Mouse (Mus musculus): ENCODE results near the gene Trim62. TPM values are rescaled to one million over a fixed set of nuclear protein-coding genes. Genes with fewer than 3 reads are reported as not detected.
A peak's percentile ranks its signal among the peaks of the same experiment; 100 is the strongest.

Trim62 gene
- polyA plus RNA-seq, 1 experiment from 2014 or later, result 21.5 TPM

GRCm38 (mm10) chr4:128917756-128918155 lies 34.4 kb downstream of the Trim62 start:
- no peak overlapping the region for H3K4me3 ChIP-seq
- H3K4me1 ChIP-seq, result 0 out of 2 replicates have a peak, but pooled peaks cover 3% of the 10 kb centered on the region
- H3K27me3 ChIP-seq, result peaks cover 14% of the 10 kb centered on the region; the same call in 1 of the 2 replicates
- H3K9ac ChIP-seq, result no peak overlapping the region
- no peak overlapping the region for H3K27ac ChIP-seq
- 81% methylated on average over 6 of the region's 6 CpGs for WGBS
- H3K36me3 ChIP-seq, result no peaks in the 10 kb centered on the region
- H3K4me2 ChIP-seq (replicated peaks), result no peak overlapping the region
- no peak for ATAC-seq (ENCODE audit: low FRiP score)
- H3K9me3 ChIP-seq (replicated peaks), result no peaks in the 10 kb centered on the region

GRCm38 (mm10) chr4:128918187-128918586 lies 34.8 kb downstream of the Trim62 start:
- 60% methylated on average over 3 of the region's 3 CpGs for WGBS
- Histone ChIP-seq H3K9ac (no peak overlapping the region), H3K4me2 (replicated peaks) (no peak overlapping the region), H3K9me3 (replicated peaks) (no peaks in the 10 kb centered on the region), H3K36me3 (no peaks in the 10 kb centered on the region), H3K4me3 (no peak overlapping the region), H3K27ac (no peak overlapping the region), H3K27me3 (peaks cover 18% of the 10 kb centered on the region; the same call in 1 of the 2 replicates), H3K4me1 (0 out of 2 replicates have a peak, but pooled peaks cover 3% of the 10 kb centered on the region)
- ATAC-seq (ENCODE audit: low FRiP score), result no peak

GRCm38 (mm10) chr4:128919106-128919505 lies 35.7 kb downstream of the Trim62 start:
- Histone ChIP-seq H3K4me2 (replicated peaks) (no peak overlapping the region), H3K4me1 (0 out of 2 replicates have a peak, but pooled peaks cover 3% of the 10 kb centered on the region), H3K36me3 (no peaks in the 10 kb centered on the region), H3K9me3 (replicated peaks) (no peaks in the 10 kb centered on the region), H3K9ac (no peak overlapping the region), H3K27me3 (peaks cover 21% of the 10 kb centered on the region; the same call in 1 of the 2 replicates), H3K27ac (no peak overlapping the region), H3K4me3 (no peak overlapping the region)
- WGBS, result 28% methylated on average over 10 of the region's 10 CpGs
- no peak for ATAC-seq (ENCODE audit: low FRiP score)

GRCm38 (mm10) chr4:128923603-128924002 lies 40.2 kb downstream of the Trim62 start:
- Histone ChIP-seq H3K36me3 (no peaks in the 10 kb centered on the region), H3K27ac (no peak overlapping the region), H3K4me3 (no peak overlapping the region), H3K4me1 (peaks cover 4% of the 10 kb centered on the region), H3K9ac (no peak overlapping the region), H3K27me3 (peaks cover 26% of the 10 kb centered on the region), H3K9me3 (replicated peaks) (no peaks in the 10 kb centered on the region), H3K4me2 (replicated peaks) (no peak overlapping the region)
- 89% methylated on average over 3 of the region's 3 CpGs for WGBS
- ATAC-seq (ENCODE audit: low FRiP score), result no peak

- peak; percentile 89 for ATAC-seq (ENCODE audit: low FRiP score)
- Histone ChIP-seq H3K36me3 (no peaks in the 10 kb centered on the region), H3K4me3 (peak overlapping the region; percentile 34), H3K27me3 (peaks cover 26% of the 10 kb centered on the region), H3K9ac (peak overlapping the region; percentile 62), H3K4me2 (replicated peaks) (peak overlapping the region; percentile 75), H3K27ac (no peak overlapping the region), H3K9me3 (replicated peaks) (no peaks in the 10 kb centered on the region), H3K4me1 (peaks cover 4% of the 10 kb centered on the region)
- WGBS, result 15% methylated on average over 36 of the region's 36 CpGs
These were observed 41.6 kb downstream of the Trim62 start for GRCm38 (mm10) chr4:128924841-128925606.

- Histone ChIP-seq H3K9ac (no peak overlapping the region), H3K9me3 (replicated peaks) (no peaks in the 10 kb centered on the region), H3K4me1 (no peaks in the 10 kb centered on the region), H3K36me3 (no peaks in the 10 kb centered on the region), H3K4me2 (replicated peaks) (no peak overlapping the region), H3K4me3 (no peak overlapping the region), H3K27me3 (0 out of 2 replicates have a peak, but pooled peaks cover 1% of the 10 kb centered on the region), H3K27ac (no peak overlapping the region)
- no peak for ATAC-seq (ENCODE audit: low FRiP score)
- 75% methylated on average over 7 of the region's 7 CpGs for WGBS
These were observed 49.4 kb downstream of the Trim62 start for GRCm38 (mm10) chr4:128932783-128933182.

GRCm38 (mm10) chr4:128935595-128935994 lies 52.2 kb downstream of the Trim62 start:
- Histone ChIP-seq H3K4me1 (no peaks in the 10 kb centered on the region), H3K9ac (no peak overlapping the region), H3K4me3 (no peak overlapping the region), H3K36me3 (no peaks in the 10 kb centered on the region), H3K9me3 (replicated peaks) (no peaks in the 10 kb centered on the region), H3K27ac (no peak overlapping the region), H3K27me3 (no peaks in the 10 kb centered on the region), H3K4me2 (replicated peaks) (no peak overlapping the region)
- 73% methylated on average over 5 of the region's 5 CpGs for WGBS
- no peak for ATAC-seq (ENCODE audit: low FRiP score)

GRCm38 (mm10) chr4:128942346-128942745 lies 59.0 kb downstream of the Trim62 start:
- H3K36me3 ChIP-seq, result no peaks in the 10 kb centered on the region
- ATAC-seq (ENCODE audit: low FRiP score), result no peak
- H3K4me3 ChIP-seq, result no peak overlapping the region
- H3K9me3 ChIP-seq (replicated peaks), result no peaks in the 10 kb centered on the region
- peaks cover 1% of the 10 kb centered on the region; the same call in 1 of the 2 replicates for H3K4me1 ChIP-seq
- H3K4me2 ChIP-seq (replicated peaks), result no peak overlapping the region
- H3K27ac ChIP-seq, result no peak overlapping the region
- H3K9ac ChIP-seq, result no peak overlapping the region
- 48% methylated on average over 3 of the region's 3 CpGs for whole genome bisulfite sequencing
- no peaks in the 10 kb centered on the region for H3K27me3 ChIP-seq

GRCm38 (mm10) chr4:128946736-128947135 lies 63.4 kb downstream of the Trim62 start:
- no peak for ATAC-seq (ENCODE audit: low FRiP score)
- WGBS, result 77% methylated on average over 9 of the region's 9 CpGs

GRCm38 (mm10) chr4:128947326-128947933 lies 64.0 kb downstream of the Trim62 start:
- H3K9ac ChIP-seq, result no peak overlapping the region
- no peak overlapping the region for H3K4me3 ChIP-seq
- no peak for ATAC-seq (ENCODE audit: low FRiP score)
- no peaks in the 10 kb centered on the region for H3K27me3 ChIP-seq
- no peaks in the 10 kb centered on the region for H3K9me3 ChIP-seq (replicated peaks)
- H3K27ac ChIP-seq, result no peak overlapping the region
- peak overlapping the region; percentile 31 for H3K4me2 ChIP-seq (replicated peaks)
- H3K36me3 ChIP-seq, result no peaks in the 10 kb centered on the region
- peaks cover 5% of the 10 kb centered on the region; the same call in 1 of the 2 replicates for H3K4me1 ChIP-seq
- 19% methylated on average over 18 of the region's 18 CpGs for WGBS

More at GRCm38 (mm10) chr4:128946736-128947135, 63.4 kb downstream of the Trim62 start:
- no peak overlapping the region for H3K9ac ChIP-seq
- no peaks in the 10 kb centered on the region for H3K36me3 ChIP-seq
- H3K4me3 ChIP-seq, result no peak overlapping the region
- H3K4me2 ChIP-seq (replicated peaks), result no peak overlapping the region
- no peaks in the 10 kb centered on the region for H3K9me3 ChIP-seq (replicated peaks)
- H3K4me1 ChIP-seq, result peaks cover 5% of the 10 kb centered on the region; the same call in 1 of the 2 replicates
- no peak overlapping the region for H3K27ac ChIP-seq
- no peaks in the 10 kb centered on the region for H3K27me3 ChIP-seq

- Histone ChIP-seq H3K9me3 (replicated peaks) (no peaks in the 10 kb centered on the region), H3K4me2 (replicated peaks) (no peak overlapping the region), H3K4me3 (no peak overlapping the region), H3K27me3 (no peaks in the 10 kb centered on the region), H3K9ac (no peak overlapping the region), H3K36me3 (no peaks in the 10 kb centered on the region), H3K4me1 (peaks cover 5% of the 10 kb centered on the region; the same call in 1 of the 2 replicates), H3K27ac (no peak overlapping the region)
- no peak for ATAC-seq (ENCODE audit: low FRiP score)
- 31% methylated on average over 6 of the region's 6 CpGs for WGBS
These were observed 64.8 kb downstream of the Trim62 start for GRCm38 (mm10) chr4:128948137-128948674.

GRCm38 (mm10) chr4:128949470-128950005 lies 66.2 kb downstream of the Trim62 start:
- WGBS, result 52% methylated on average over 15 of the region's 15 CpGs
- ATAC-seq (ENCODE audit: low FRiP score), result no peak
- H3K9ac ChIP-seq, result no peak overlapping the region

More at GRCm38 (mm10) chr4:128949470-128950005, 66.2 kb downstream of the Trim62 start:
- H3K36me3 ChIP-seq, result no peaks in the 10 kb centered on the region
- no peaks in the 10 kb centered on the region for H3K9me3 ChIP-seq (replicated peaks)
- no peaks in the 10 kb centered on the region for H3K27me3 ChIP-seq
- H3K27ac ChIP-seq, result no peak overlapping the region
- H3K4me1 ChIP-seq, result peaks cover 5% of the 10 kb centered on the region; the same call in 1 of the 2 replicates
- H3K4me3 ChIP-seq, result no peak overlapping the region
- no peak overlapping the region for H3K4me2 ChIP-seq (replicated peaks)

All from hindbrain, embryonic 12.5 days (tissue).